Mouse (Mus musculus) inflammation-experienced regulatory T-cells (primary cell): ENCODE measurements around the gene Uncx. TPM values are rescaled to one million over a fixed set of nuclear protein-coding genes. Genes with fewer than 3 reads are reported as not detected.

Source experiments
- polyA plus RNA-seq, 2 experiments: library from polyadenylated mRNA; unstranded; fragments of 100-300 nt; shearing (Covaris generic); gene quantifications; one replicate each; pipeline ENCODE4 v1.2.1; 2017

The Uncx gene
- polyA plus RNA-seq = under 1 TPM; 0.13 to 0.97 TPM

GRCm38 (mm10) chr5:139543214-139543613 is at the start of gene Uncx:
Uncx (plus strand) TSS chr5:139543494.

Other genes starting within 250 kb of the Uncx start
- gene Adap1, start 217.9 kb upstream of the Uncx start, polyA plus RNA-seq = 10 to 100 TPM in 1 of 2 experiments, 1 to 10 TPM in 1; 6.1 to 36.7 TPM
- gene Cox19, start 192.1 kb upstream of the Uncx start, polyA plus RNA-seq = 10 to 100 TPM; 49.9 to 57.1 TPM
- gene Cyp2w1, start 190.9 kb upstream of the Uncx start, polyA plus RNA-seq = not detected
- 10 to 100 TPM; 10.7 to 11.7 TPM for gene Gpr146, start 165.8 kb upstream of the Uncx start, polyA plus RNA-seq
- gene C130050O18Rik, start 138.2 kb upstream of the Uncx start, polyA plus RNA-seq = under 1 TPM; 0.27 to 0.61 TPM
- gene Gper1, start 120.3 kb upstream of the Uncx start, polyA plus RNA-seq = not detected
- 1 to 10 TPM; 4.7 to 7.7 TPM for gene 3110082I17Rik, start 83.0 kb upstream of the Uncx start, polyA plus RNA-seq
- gene Zfand2a, start 58.9 kb upstream of the Uncx start, polyA plus RNA-seq = 10 to 100 TPM; 10.9 to 17.2 TPM
- under 1 TPM in 1 of 2 experiments, not detected in 1; 0.16 TPM for gene Micall2, start 192.8 kb downstream of the Uncx start, polyA plus RNA-seq
- 10 to 100 TPM; 31.4 to 47.7 TPM for gene Ints1, start 232.2 kb downstream of the Uncx start, polyA plus RNA-seq
- 10 to 100 TPM; 31.9 to 35.0 TPM for gene Mafk, start 248.0 kb downstream of the Uncx start, polyA plus RNA-seq